Mouse (Mus musculus) olfactory bulb, adult 2 months (tissue): ENCODE results near the gene Fam131c.

Experiments
- CTCF ChIP-seq: fragments of 200-500 bp; IDR thresholded peaks from 2 replicates; pipeline ENCODE4 v1.5.1; 2012; ENCODE audit warnings: low read depth, mild to moderate bottlenecking, low read length, moderate library complexity; ENCODE audit not compliant: insufficient read depth
- POLR2A ChIP-seq: fragments of 200-500 bp; IDR thresholded peaks from 2 replicates; pipeline ENCODE4 v1.6.1; 2012; ENCODE audit warnings: mild to moderate bottlenecking, low read depth, low read length, moderate library complexity; ENCODE audit not compliant: insufficient read depth

- 0 out of 2 replicates have a peak, but pooled peaks have one; percentile 25 for TF ChIP-seq CTCF
- TF ChIP-seq POLR2A: no peak
Measured at GRCm38 (mm10) chr4:141406516-141407299, 38.7 kb downstream of the Fam131c start.
